Mouse (Mus musculus): ENCODE results near the gene Fggy. TPM values are rescaled to one million over a fixed set of nuclear protein-coding genes. Genes with fewer than 3 reads are reported as not detected.

Fggy gene
- polyA plus RNA-seq, 1 experiment, result 189 TPM

GRCm38 (mm10) chr4:95669336-95669735, 112.0 kb downstream of the Fggy start:
- TF ChIP-seq POLR2A (IDR thresholded peaks at IDR 0.05; ENCODE audit: low read depth, low read length), result no peak
- TF ChIP-seq CTCF (conservative IDR thresholded peaks at IDR 0.05; ENCODE audit: insufficient read depth, insufficient read length, low read depth, low read length), result no peak
- Histone ChIP-seq H3K4me3 (ENCODE audit: insufficient read depth, low read depth, low read length) (no peak overlapping the region), H3K36me3 (ENCODE audit: control insufficient read depth, insufficient read depth, low read length) (no peaks in the 10 kb centered on the region), H3K4me1 (ENCODE audit: control insufficient read depth, insufficient read depth, low read length) (no peaks in the 10 kb centered on the region; the same call in 1 of the 2 replicates), H3K27me3 (replicated peaks; ENCODE audit: control insufficient read depth, insufficient read depth, low read length) (no peaks in the 10 kb centered on the region), H3K27ac (ENCODE audit: insufficient read depth, low read depth, low read length) (no peak overlapping the region)
- 74% methylated on average over 2 of the region's 2 CpGs for WGBS
- DNase-seq, result no peak

DNA sequence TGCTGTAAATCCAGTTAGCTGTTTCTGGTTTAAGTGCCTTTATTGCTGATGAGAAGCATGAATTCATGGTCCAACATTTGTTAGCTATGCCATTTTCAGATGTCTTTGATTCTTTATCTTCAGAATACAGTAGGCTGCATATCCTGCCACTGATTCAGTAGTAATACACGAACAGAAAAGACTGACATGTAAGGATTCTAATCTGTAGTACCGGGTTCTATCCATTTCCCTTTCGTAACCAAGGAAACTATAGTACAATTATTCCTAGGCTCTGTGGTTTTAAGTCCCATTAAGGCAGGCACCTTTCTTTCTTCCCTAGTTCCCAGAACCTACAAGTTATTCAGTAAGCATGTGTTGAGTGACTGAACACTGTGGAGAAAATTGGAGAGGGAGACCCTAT, 113.3 kb downstream of the Fggy start:
- Histone ChIP-seq H3K4me3 (ENCODE audit: insufficient read depth, low read depth, low read length) (no peak overlapping the region), H3K27me3 (replicated peaks; ENCODE audit: control insufficient read depth, insufficient read depth, low read length) (no peaks in the 10 kb centered on the region), H3K36me3 (ENCODE audit: control insufficient read depth, insufficient read depth, low read length) (no peaks in the 10 kb centered on the region), H3K4me1 (ENCODE audit: control insufficient read depth, insufficient read depth, low read length) (no peaks in the 10 kb centered on the region), H3K27ac (ENCODE audit: insufficient read depth, low read depth, low read length) (no peak overlapping the region)
- WGBS, result 92% methylated on average over 3 of the region's 3 CpGs
- TF ChIP-seq CTCF (conservative IDR thresholded peaks at IDR 0.05; ENCODE audit: insufficient read depth, insufficient read length, low read depth, low read length) (no peak), POLR2A (IDR thresholded peaks at IDR 0.05; ENCODE audit: low read depth, low read length) (no peak)
- DNase-seq, result no peak

GRCm38 (mm10) chr4:95672039-95672438, 114.7 kb downstream of the Fggy start:
- H3K4me3 ChIP-seq (ENCODE audit: insufficient read depth, low read depth, low read length), result no peak overlapping the region
- H3K36me3 ChIP-seq (ENCODE audit: control insufficient read depth, insufficient read depth, low read length), result no peaks in the 10 kb centered on the region
- H3K4me1 ChIP-seq (ENCODE audit: control insufficient read depth, insufficient read depth, low read length), result no peaks in the 10 kb centered on the region
- no peaks in the 10 kb centered on the region for H3K27me3 ChIP-seq (replicated peaks; ENCODE audit: control insufficient read depth, insufficient read depth, low read length)
- no peak overlapping the region for H3K27ac ChIP-seq (ENCODE audit: insufficient read depth, low read depth, low read length)
- no peak for TF ChIP-seq POLR2A (IDR thresholded peaks at IDR 0.05; ENCODE audit: low read depth, low read length)
- TF ChIP-seq CTCF (conservative IDR thresholded peaks at IDR 0.05; ENCODE audit: insufficient read depth, insufficient read length, low read depth, low read length), result no peak
- no peak for DNase-seq
- 97% methylated on average over 1 of the region's 1 CpGs for WGBS

GRCm38 (mm10) chr4:95676390-95676789, 119.1 kb downstream of the Fggy start:
- no peak overlapping the region for H3K4me3 ChIP-seq (ENCODE audit: insufficient read depth, low read depth, low read length)
- no peak for DNase-seq
- H3K36me3 ChIP-seq (ENCODE audit: control insufficient read depth, insufficient read depth, low read length), result no peaks in the 10 kb centered on the region
- no peaks in the 10 kb centered on the region; the same call in 1 of the 2 replicates for H3K4me1 ChIP-seq (ENCODE audit: control insufficient read depth, insufficient read depth, low read length)
- H3K27me3 ChIP-seq (replicated peaks; ENCODE audit: control insufficient read depth, insufficient read depth, low read length), result no peaks in the 10 kb centered on the region
- 95% methylated on average over 2 of the region's 2 CpGs for WGBS
- H3K27ac ChIP-seq (ENCODE audit: insufficient read depth, low read depth, low read length), result no peak overlapping the region
- TF ChIP-seq CTCF (conservative IDR thresholded peaks at IDR 0.05; ENCODE audit: insufficient read depth, insufficient read length, low read depth, low read length) (no peak), POLR2A (IDR thresholded peaks at IDR 0.05; ENCODE audit: low read depth, low read length) (no peak)

GRCm38 (mm10) chr4:95680756-95681449, 123.6 kb downstream of the Fggy start:
- Histone ChIP-seq H3K27me3 (replicated peaks; ENCODE audit: control insufficient read depth, insufficient read depth, low read length) (no peaks in the 10 kb centered on the region), H3K4me1 (ENCODE audit: control insufficient read depth, insufficient read depth, low read length) (no peaks in the 10 kb centered on the region; the same call in 1 of the 2 replicates), H3K36me3 (ENCODE audit: control insufficient read depth, insufficient read depth, low read length) (no peaks in the 10 kb centered on the region), H3K27ac (ENCODE audit: insufficient read depth, low read depth, low read length) (no peak overlapping the region), H3K4me3 (ENCODE audit: insufficient read depth, low read depth, low read length) (no peak overlapping the region)
- TF ChIP-seq CTCF (conservative IDR thresholded peaks at IDR 0.05; ENCODE audit: insufficient read depth, insufficient read length, low read depth, low read length), result no peak
- no peak for TF ChIP-seq POLR2A (IDR thresholded peaks at IDR 0.05; ENCODE audit: low read depth, low read length)
- DNase-seq, result no peak
- WGBS, result 91% methylated on average over 5 of the region's 5 CpGs

DNA sequence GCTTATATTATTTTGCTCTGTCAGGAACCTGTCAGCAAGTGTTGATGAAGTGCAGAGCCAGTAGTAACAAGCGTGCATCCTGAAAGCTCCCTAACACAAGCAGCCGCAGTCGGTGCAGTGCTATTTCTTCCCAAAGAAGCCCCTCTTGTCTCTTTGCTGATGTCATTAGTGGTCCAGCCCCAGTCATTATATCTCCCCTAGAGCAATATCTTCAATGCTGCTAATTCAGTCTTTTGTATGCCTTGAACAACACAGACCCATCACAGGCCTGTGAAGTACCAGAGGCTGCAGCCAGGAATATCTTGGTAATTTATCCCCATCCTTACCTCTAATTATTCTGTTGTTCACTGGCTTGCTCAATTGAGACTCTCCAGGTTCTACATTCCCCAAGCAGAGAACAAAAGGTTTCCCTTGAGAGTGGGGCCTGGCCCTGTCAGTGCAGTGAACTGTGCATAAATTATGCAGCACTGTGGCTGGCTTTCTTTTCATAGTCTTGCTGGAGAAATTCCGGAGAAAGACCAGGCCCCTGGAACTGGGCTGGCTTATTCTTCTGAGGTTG, 127.3 kb downstream of the Fggy start:
- Histone ChIP-seq H3K4me1 (ENCODE audit: control insufficient read depth, insufficient read depth, low read length) (no peaks in the 10 kb centered on the region; the same call in 1 of the 2 replicates), H3K27ac (ENCODE audit: insufficient read depth, low read depth, low read length) (no peak overlapping the region), H3K27me3 (replicated peaks; ENCODE audit: control insufficient read depth, insufficient read depth, low read length) (no peaks in the 10 kb centered on the region), H3K4me3 (ENCODE audit: insufficient read depth, low read depth, low read length) (no peak overlapping the region), H3K36me3 (ENCODE audit: control insufficient read depth, insufficient read depth, low read length) (no peaks in the 10 kb centered on the region)
- TF ChIP-seq CTCF (conservative IDR thresholded peaks at IDR 0.05; ENCODE audit: insufficient read depth, insufficient read length, low read depth, low read length) (no peak), POLR2A (IDR thresholded peaks at IDR 0.05; ENCODE audit: low read depth, low read length) (no peak)
- WGBS, result 41% methylated on average over 4 of the region's 4 CpGs
- DNase-seq, result peak; percentile 62

GRCm38 (mm10) chr4:95686775-95687174, 129.5 kb downstream of the Fggy start:
- H3K4me3 ChIP-seq (ENCODE audit: insufficient read depth, low read depth, low read length), result no peak overlapping the region
- H3K36me3 ChIP-seq (ENCODE audit: control insufficient read depth, insufficient read depth, low read length), result no peaks in the 10 kb centered on the region
- no peak for DNase-seq
- WGBS, result 84% methylated on average over 2 of the region's 2 CpGs
- TF ChIP-seq CTCF (conservative IDR thresholded peaks at IDR 0.05; ENCODE audit: insufficient read depth, insufficient read length, low read depth, low read length) (no peak), POLR2A (IDR thresholded peaks at IDR 0.05; ENCODE audit: low read depth, low read length) (no peak)
- no peaks in the 10 kb centered on the region for H3K27me3 ChIP-seq (replicated peaks; ENCODE audit: control insufficient read depth, insufficient read depth, low read length)
- no peak overlapping the region for H3K27ac ChIP-seq (ENCODE audit: insufficient read depth, low read depth, low read length)
- H3K4me1 ChIP-seq (ENCODE audit: control insufficient read depth, insufficient read depth, low read length), result no peaks in the 10 kb centered on the region

Data from kidney, adult 2 months (tissue).